ENCODE assay signal across 8 mouse cellular contexts in the genomic region with DNA sequence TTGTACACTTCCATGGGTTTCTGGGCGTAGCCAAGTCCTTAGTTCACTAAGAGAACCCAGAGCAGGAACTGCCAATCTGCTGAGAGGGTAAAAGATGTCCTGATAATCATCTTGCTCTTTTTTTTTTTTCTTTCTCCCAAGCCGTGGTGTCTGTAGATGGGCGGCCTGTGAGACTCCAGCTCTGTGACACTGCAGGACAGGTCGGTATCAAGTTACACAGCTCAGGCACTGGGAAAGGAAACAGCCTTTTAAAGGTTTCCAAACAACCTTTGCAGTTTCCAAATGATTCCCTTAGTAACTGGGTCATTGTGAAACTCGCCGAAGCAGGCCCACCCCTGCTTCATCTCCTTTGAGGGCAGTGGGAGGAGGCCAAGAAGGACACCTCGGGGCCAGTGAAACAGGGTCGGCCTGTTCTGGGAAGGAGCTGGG. TPM values are rescaled to one million over a fixed set of nuclear protein-coding genes. Genes with fewer than 3 reads are reported as not detected.
A peak's percentile ranks its signal among the peaks of the same experiment; 100 is the strongest.
DNase-seq lines count a peak whose midpoint lies in the region; ATAC-seq lines count a peak whose summit lies in the region.

No protein-coding gene starts in this region.

- peak overlapping the region; percentile 39; the same call in 1 of the 2 replicates for H3K9ac ChIP-seq in embryonic facial prominence, embryonic 11.5 days (replicated peaks; ENCODE audit: low read length)
- peak overlapping the region; percentile 94 for H3K9ac ChIP-seq in hindbrain, embryonic 14.5 days

- no peaks in the 10 kb centered on the region for H3K4me1 ChIP-seq in embryonic facial prominence, embryonic 11.5 days (ENCODE audit: control insufficient read depth, insufficient read depth, low read length)
- peaks cover 12% of the 10 kb centered on the region for H3K4me1 ChIP-seq in hindbrain, embryonic 14.5 days (replicated peaks; ENCODE audit: control insufficient read depth, insufficient read depth, low read length)

- ATAC-seq in embryonic facial prominence, embryonic 11.5 days (replicated peaks; ENCODE audit: insufficient number of reproducible peaks, low FRiP score, low TSS enrichment, low read depth) = no peak
- no peak for ATAC-seq in hindbrain, embryonic 14.5 days (ENCODE audit: low FRiP score)

- DNase-seq in lung, adult 18-20 months = peak; percentile 38 to 66
- no peak for DNase-seq in lung, postnatal 25 days (ENCODE audit: low spot score)
- DNase-seq in embryonic facial prominence, embryonic 11.5 days (ENCODE audit: low spot score) = peak; percentile 22
- no peak for DNase-seq in hindbrain, embryonic 14.5 days (ENCODE audit: low spot score)
- peak; percentile 43 for DNase-seq in mesoderm, embryonic 11.5 days (ENCODE audit: low read depth, low spot score)
- DNase-seq in spleen, postnatal 14 days (ENCODE audit: low spot score in 2 of 2) = no peak
- DNase-seq in c-Kit-positive CD71-positive TER-119-positive erythroid progenitor cells, embryonic 14.5 days (ENCODE audit: low spot score) = no peak
- no peak for DNase-seq in right cerebral cortex, postnatal 4 days

- peak overlapping the region; percentile 66 for H3K4me2 ChIP-seq in embryonic facial prominence, embryonic 11.5 days (ENCODE audit: low read depth, low read length)
- peak overlapping the region; percentile 83 for H3K4me2 ChIP-seq in hindbrain, embryonic 14.5 days (replicated peaks)

- no peaks in the 10 kb centered on the region for H3K9me3 ChIP-seq in embryonic facial prominence, embryonic 11.5 days (replicated peaks; ENCODE audit: control insufficient read depth, low read length)
- no peaks in the 10 kb centered on the region for H3K9me3 ChIP-seq in hindbrain, embryonic 14.5 days (ENCODE audit: control insufficient read depth, low read length)

- no peaks in the 10 kb centered on the region for H3K27me3 ChIP-seq in embryonic facial prominence, embryonic 11.5 days (ENCODE audit: control insufficient read depth, insufficient read depth, low read length)
- H3K27me3 ChIP-seq in hindbrain, embryonic 14.5 days (ENCODE audit: control insufficient read depth, insufficient read depth, low read length) = no peaks in the 10 kb centered on the region

- peak overlapping the region; percentile 70 for H3K4me3 ChIP-seq in embryonic facial prominence, embryonic 11.5 days (ENCODE audit: low read depth, low read length)
- H3K4me3 ChIP-seq in hindbrain, embryonic 14.5 days (replicated peaks; ENCODE audit: low read length) = peak overlapping the region; percentile 63

- WGBS in embryonic facial prominence, embryonic 11.5 days = 6% methylated on average over 8 of the region's 8 CpGs
- WGBS in hindbrain, embryonic 14.5 days = 5% methylated on average over 8 of the region's 8 CpGs

- no peak overlapping the region; the same call in 1 of the 2 replicates for H3K27ac ChIP-seq in embryonic facial prominence, embryonic 11.5 days (replicated peaks; ENCODE audit: low read depth, low read length)
- no peak overlapping the region for H3K27ac ChIP-seq in hindbrain, embryonic 14.5 days

- no peaks in the 10 kb centered on the region for H3K36me3 ChIP-seq in embryonic facial prominence, embryonic 11.5 days (replicated peaks; ENCODE audit: control insufficient read depth, insufficient read depth, low read depth, low read length)
- H3K36me3 ChIP-seq in hindbrain, embryonic 14.5 days (replicated peaks; ENCODE audit: control insufficient read depth, insufficient read depth) = peaks cover 26% of the 10 kb centered on the region

RNA-seq across cellular contexts. Expression of a gene that starts 1.6 kb away (rescaled TPM):
- 8.9 and 11.2 TPM in 2 replicates for polyA plus RNA-seq in embryonic facial prominence, embryonic 11.5 days (2014; fragmentation: Nextera tagmentation; extraction: Ambion mirVana)
- polyA plus RNA-seq in hindbrain, embryonic 14.5 days (2014; fragmentation: Nextera tagmentation; extraction: Ambion mirVana) = 14.3 and 14.9 TPM in 2 replicates

Comparison
In these comparisons a context has a peak if more than half of its experiments do, and no peak if none do; other contexts are left out.
1. DNase-seq: peak in lung, adult 18-20 months (2 of 2), embryonic facial prominence, embryonic 11.5 days (single experiment) and mesoderm, embryonic 11.5 days (single experiment); none in lung, postnatal 25 days (single experiment), hindbrain, embryonic 14.5 days (single experiment), spleen, postnatal 14 days (0 of 2), c-Kit-positive CD71-positive TER-119-positive erythroid progenitor cells, embryonic 14.5 days (single experiment) and right cerebral cortex, postnatal 4 days (single experiment).